Mouse (Mus musculus): Measurements from ENCODE around the gene Olfr374. TPM values are rescaled to one million over a fixed set of nuclear protein-coding genes. Genes with fewer than 3 reads are reported as not detected.

Gene Olfr374
- polyA plus RNA-seq, 1 experiment from 2014 or later = not detected

GRCm38 (mm10) chr8:72143256-72143824, 36.5 kb downstream of the Olfr374 start:
- no peak for TF ChIP-seq CTCF (IDR thresholded peaks at IDR 0.05; ENCODE audit: low read depth)
- no peak overlapping the region for H3K4me2 ChIP-seq (replicated peaks; ENCODE audit: low read depth)
- H3K9ac ChIP-seq (ENCODE audit: low read depth, low read length) = no peak overlapping the region
- 90% methylated on average over 13 of the region's 13 CpGs for WGBS
- no peak for ATAC-seq
- H3K27me3 ChIP-seq (replicated peaks; ENCODE audit: control insufficient read depth, insufficient read depth, low read length) = no peaks in the 10 kb centered on the region
- no peaks in the 10 kb centered on the region for H3K4me1 ChIP-seq (replicated peaks; ENCODE audit: control insufficient read depth, insufficient read depth, low read length)
- H3K27ac ChIP-seq (ENCODE audit: low read depth, low read length) = no peak overlapping the region
- H3K36me3 ChIP-seq (ENCODE audit: control insufficient read depth, insufficient read depth) = peaks cover 88% of the 10 kb centered on the region
- H3K9me3 ChIP-seq (ENCODE audit: control insufficient read depth) = no peaks in the 10 kb centered on the region
- H3K4me3 ChIP-seq (ENCODE audit: low read depth, low read length) = no peak overlapping the region

- TF ChIP-seq CTCF (IDR thresholded peaks at IDR 0.05; ENCODE audit: low read depth) = no peak
- peaks cover 86% of the 10 kb centered on the region for H3K36me3 ChIP-seq (ENCODE audit: control insufficient read depth, insufficient read depth)
- no peaks in the 10 kb centered on the region for H3K27me3 ChIP-seq (replicated peaks; ENCODE audit: control insufficient read depth, insufficient read depth, low read length)
- H3K4me3 ChIP-seq (ENCODE audit: low read depth, low read length) = no peak overlapping the region
- no peak overlapping the region for H3K4me2 ChIP-seq (replicated peaks; ENCODE audit: low read depth)
- ATAC-seq = no peak
- H3K9ac ChIP-seq (ENCODE audit: low read depth, low read length) = no peak overlapping the region
- WGBS = 87% methylated on average over 5 of the region's 5 CpGs
- H3K4me1 ChIP-seq (replicated peaks; ENCODE audit: control insufficient read depth, insufficient read depth, low read length) = no peaks in the 10 kb centered on the region
- H3K27ac ChIP-seq (ENCODE audit: low read depth, low read length) = no peak overlapping the region
- H3K9me3 ChIP-seq (ENCODE audit: control insufficient read depth) = no peaks in the 10 kb centered on the region
Measured at GRCm38 (mm10) chr8:72144345-72144975, 37.6 kb downstream of the Olfr374 start.

- H3K9me3 ChIP-seq (ENCODE audit: control insufficient read depth) = no peaks in the 10 kb centered on the region
- no peak overlapping the region for H3K9ac ChIP-seq (ENCODE audit: low read depth, low read length)
- H3K27ac ChIP-seq (ENCODE audit: low read depth, low read length) = no peak overlapping the region
- 87% methylated on average over 3 of the region's 3 CpGs for WGBS
- no peaks in the 10 kb centered on the region for H3K27me3 ChIP-seq (replicated peaks; ENCODE audit: control insufficient read depth, insufficient read depth, low read length)
- no peak for ATAC-seq
- no peak for TF ChIP-seq CTCF (IDR thresholded peaks at IDR 0.05; ENCODE audit: low read depth)
- H3K36me3 ChIP-seq (ENCODE audit: control insufficient read depth, insufficient read depth) = peaks cover 82% of the 10 kb centered on the region
- H3K4me3 ChIP-seq (ENCODE audit: low read depth, low read length) = no peak overlapping the region
- no peak overlapping the region for H3K4me2 ChIP-seq (replicated peaks; ENCODE audit: low read depth)
- H3K4me1 ChIP-seq (replicated peaks; ENCODE audit: control insufficient read depth, insufficient read depth, low read length) = no peaks in the 10 kb centered on the region
Measured at GRCm38 (mm10) chr8:72145511-72145910, 38.7 kb downstream of the Olfr374 start.

GRCm38 (mm10) chr8:72146056-72146455, 39.2 kb downstream of the Olfr374 start:
- WGBS = 50% methylated on average over 1 of the region's 1 CpGs
- TF ChIP-seq CTCF (IDR thresholded peaks at IDR 0.05; ENCODE audit: low read depth) = no peak
- no peaks in the 10 kb centered on the region for H3K27me3 ChIP-seq (replicated peaks; ENCODE audit: control insufficient read depth, insufficient read depth, low read length)
- H3K9me3 ChIP-seq (ENCODE audit: control insufficient read depth) = no peaks in the 10 kb centered on the region
- no peak overlapping the region for H3K27ac ChIP-seq (ENCODE audit: low read depth, low read length)
- peaks cover 82% of the 10 kb centered on the region for H3K36me3 ChIP-seq (ENCODE audit: control insufficient read depth, insufficient read depth)
- no peaks in the 10 kb centered on the region for H3K4me1 ChIP-seq (replicated peaks; ENCODE audit: control insufficient read depth, insufficient read depth, low read length)
- no peak overlapping the region for H3K4me2 ChIP-seq (replicated peaks; ENCODE audit: low read depth)
- H3K4me3 ChIP-seq (ENCODE audit: low read depth, low read length) = no peak overlapping the region
- no peak for ATAC-seq
- no peak overlapping the region for H3K9ac ChIP-seq (ENCODE audit: low read depth, low read length)

GRCm38 (mm10) chr8:72146556-72146955, 39.7 kb downstream of the Olfr374 start:
- Histone ChIP-seq H3K4me2 (replicated peaks; ENCODE audit: low read depth) (no peak overlapping the region), H3K9me3 (ENCODE audit: control insufficient read depth) (no peaks in the 10 kb centered on the region), H3K9ac (ENCODE audit: low read depth, low read length) (no peak overlapping the region), H3K27me3 (replicated peaks; ENCODE audit: control insufficient read depth, insufficient read depth, low read length) (no peaks in the 10 kb centered on the region), H3K27ac (ENCODE audit: low read depth, low read length) (no peak overlapping the region), H3K4me3 (ENCODE audit: low read depth, low read length) (no peak overlapping the region), H3K36me3 (ENCODE audit: control insufficient read depth, insufficient read depth) (peaks cover 82% of the 10 kb centered on the region), H3K4me1 (replicated peaks; ENCODE audit: control insufficient read depth, insufficient read depth, low read length) (no peaks in the 10 kb centered on the region)
- 83% methylated on average over 3 of the region's 3 CpGs for WGBS
- ATAC-seq = no peak
- TF ChIP-seq CTCF (IDR thresholded peaks at IDR 0.05; ENCODE audit: low read depth) = no peak

- no peaks in the 10 kb centered on the region for H3K27me3 ChIP-seq (replicated peaks; ENCODE audit: control insufficient read depth, insufficient read depth, low read length)
- H3K4me2 ChIP-seq (replicated peaks; ENCODE audit: low read depth) = no peak overlapping the region
- no peak overlapping the region for H3K4me3 ChIP-seq (ENCODE audit: low read depth, low read length)
- 40% methylated on average over 2 of the region's 2 CpGs for WGBS
- no peaks in the 10 kb centered on the region for H3K9me3 ChIP-seq (ENCODE audit: control insufficient read depth)
- H3K9ac ChIP-seq (ENCODE audit: low read depth, low read length) = no peak overlapping the region
- no peak for ATAC-seq
- no peaks in the 10 kb centered on the region for H3K4me1 ChIP-seq (replicated peaks; ENCODE audit: control insufficient read depth, insufficient read depth, low read length)
- H3K36me3 ChIP-seq (ENCODE audit: control insufficient read depth, insufficient read depth) = peaks cover 82% of the 10 kb centered on the region
- no peak for TF ChIP-seq CTCF (IDR thresholded peaks at IDR 0.05; ENCODE audit: low read depth)
- no peak overlapping the region for H3K27ac ChIP-seq (ENCODE audit: low read depth, low read length)
Measured at GRCm38 (mm10) chr8:72147266-72147665, 40.4 kb downstream of the Olfr374 start.

Data from intestine, postnatal 0 days (tissue).